Mouse (Mus musculus): ENCODE measurements around the gene Lpcat2.
"Not testable (repeated sequence)": the region's sequence is repeated elsewhere in the genome, so short reads cannot be mapped to it uniquely, and the experiment has no call there.

Gene Lpcat2

GRCm38 (mm10) chr8:92853188-92853983, 1.8 kb upstream of the Lpcat2 start:
- DNase-seq (ENCODE audit: low spot score in 2 of 2) = no peak

DNA sequence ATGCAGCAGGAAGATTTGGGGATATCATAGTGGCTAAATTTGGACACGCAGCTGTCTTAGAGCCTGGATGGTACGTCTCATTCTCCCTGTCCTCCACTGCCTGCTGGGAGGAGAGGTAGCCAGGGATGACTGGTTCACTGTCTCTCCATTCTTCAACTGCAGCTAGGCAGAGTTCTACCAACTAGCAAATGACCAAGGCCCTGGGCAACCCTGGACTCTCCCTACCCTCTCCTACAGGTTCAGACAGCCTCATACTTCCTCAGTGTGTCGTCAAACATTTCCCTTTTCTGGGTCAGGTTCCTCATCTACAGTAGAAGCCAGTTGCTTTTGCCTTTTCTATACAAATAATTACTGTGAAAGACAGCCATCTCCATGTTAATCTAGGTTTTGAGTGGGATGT, 466 bp upstream of the Lpcat2 start:
- no peak for DNase-seq (ENCODE audit: low spot score in 2 of 2)

- no peak for DNase-seq (ENCODE audit: low spot score in 2 of 2)
Measured at GRCm38 (mm10) chr8:92856273-92856986, 1.3 kb downstream of the Lpcat2 start.

GRCm38 (mm10) chr8:92858475-92859182, 3.5 kb downstream of the Lpcat2 start:
- DNase-seq (ENCODE audit: low spot score in 2 of 2) = no peak

GRCm38 (mm10) chr8:92861977-92862376, 6.8 kb downstream of the Lpcat2 start:
- no peak for DNase-seq (ENCODE audit: low spot score in 2 of 2)

DNA sequence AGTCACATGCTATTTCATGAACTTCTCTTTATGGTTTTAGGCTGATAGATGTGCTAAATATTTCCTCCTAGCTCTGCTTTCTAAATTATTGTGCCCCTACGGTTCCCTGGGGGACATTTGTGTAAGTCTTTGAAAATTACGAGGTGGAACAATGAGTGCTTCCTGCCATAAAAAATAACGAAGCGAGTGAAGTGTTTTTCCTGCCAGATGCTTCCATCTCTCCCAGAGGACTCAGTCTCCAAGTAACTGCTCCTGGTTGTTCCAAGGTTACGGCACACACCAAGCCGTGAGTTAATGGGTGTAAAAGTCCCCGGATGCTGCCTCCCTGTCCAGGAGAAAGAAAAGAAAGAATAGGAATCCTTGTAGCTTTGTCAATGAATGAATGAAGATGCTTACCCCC, 15.1 kb downstream of the Lpcat2 start:
- no peak for DNase-seq (ENCODE audit: low spot score in 2 of 2)

DNA sequence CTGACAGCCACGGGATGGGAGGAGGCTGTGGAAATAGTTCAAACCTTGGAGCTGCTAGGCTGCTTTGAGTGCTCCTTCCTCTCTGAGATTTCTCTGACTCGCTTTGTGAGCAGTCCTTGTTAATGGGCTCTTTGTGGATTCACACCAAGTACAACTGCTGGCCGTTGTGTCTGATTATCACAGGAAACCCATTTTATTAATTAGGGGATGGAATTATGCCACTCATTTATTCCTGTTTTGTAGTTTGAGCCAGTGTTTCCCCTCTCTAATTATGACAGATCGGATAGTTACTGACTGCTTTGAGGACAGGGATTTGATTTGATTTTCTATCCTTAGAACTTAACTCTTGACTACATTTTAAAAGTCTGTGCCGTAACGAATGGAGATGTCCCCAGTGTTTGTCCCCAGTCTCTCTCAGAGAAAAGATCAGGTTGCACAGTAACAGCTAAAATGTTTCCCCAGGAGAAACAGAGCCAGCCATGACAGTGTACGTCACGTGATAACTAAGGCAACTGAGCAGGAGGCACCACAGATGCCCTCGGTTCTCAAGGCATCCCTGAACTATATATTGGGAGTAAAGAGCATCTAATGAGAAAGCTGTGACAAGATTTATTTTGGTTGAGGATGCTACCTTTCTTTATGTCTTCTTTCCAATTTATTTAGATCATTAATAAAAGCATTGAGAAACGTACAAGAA, 17.1 kb downstream of the Lpcat2 start:
- no peak for DNase-seq (ENCODE audit: low spot score in 2 of 2)

GRCm38 (mm10) chr8:92875795-92876194, 20.7 kb downstream of the Lpcat2 start:
- no peak for DNase-seq (ENCODE audit: low spot score in 2 of 2)

DNA sequence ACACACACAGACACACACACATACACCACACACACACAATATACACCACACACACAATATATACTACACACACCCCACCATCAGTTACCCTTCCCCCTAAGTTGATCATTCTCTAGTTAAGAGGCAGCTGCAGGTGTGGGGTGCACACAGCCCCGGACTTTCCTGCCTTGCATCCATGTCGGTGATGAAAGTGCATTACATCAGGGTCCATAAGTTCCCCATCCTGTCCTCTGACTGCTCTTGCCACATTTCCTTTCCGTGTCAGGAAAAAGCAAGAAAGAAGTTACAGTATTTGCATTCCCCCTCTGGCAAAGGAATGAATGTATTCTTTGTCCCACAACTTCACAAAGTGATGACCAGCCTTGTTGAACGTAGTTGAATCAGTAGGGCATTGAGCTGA, 26.1 kb downstream of the Lpcat2 start:
- no peak for DNase-seq (ENCODE audit: low spot score in 2 of 2)

DNA sequence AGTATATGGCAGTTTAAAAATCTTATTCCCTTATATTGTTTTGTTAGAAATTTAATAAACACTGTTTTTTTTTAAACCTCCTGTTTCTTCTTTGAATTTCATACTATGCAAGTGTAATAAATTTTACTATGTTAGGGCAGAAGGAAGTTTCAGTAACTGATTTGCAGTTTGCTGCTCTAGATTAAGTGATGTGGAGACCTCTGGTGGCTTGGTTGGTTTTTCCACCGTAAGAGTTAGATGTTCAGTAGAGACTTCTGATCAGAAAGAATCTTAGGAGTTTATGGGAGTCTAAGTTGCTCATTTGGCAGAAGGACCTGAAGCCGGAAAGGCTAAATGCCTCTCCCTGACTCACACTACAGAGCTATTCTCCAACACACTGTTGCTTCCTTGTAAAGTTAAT, 28.6 kb downstream of the Lpcat2 start:
- no peak for DNase-seq (ENCODE audit: low spot score in 2 of 2)

DNA sequence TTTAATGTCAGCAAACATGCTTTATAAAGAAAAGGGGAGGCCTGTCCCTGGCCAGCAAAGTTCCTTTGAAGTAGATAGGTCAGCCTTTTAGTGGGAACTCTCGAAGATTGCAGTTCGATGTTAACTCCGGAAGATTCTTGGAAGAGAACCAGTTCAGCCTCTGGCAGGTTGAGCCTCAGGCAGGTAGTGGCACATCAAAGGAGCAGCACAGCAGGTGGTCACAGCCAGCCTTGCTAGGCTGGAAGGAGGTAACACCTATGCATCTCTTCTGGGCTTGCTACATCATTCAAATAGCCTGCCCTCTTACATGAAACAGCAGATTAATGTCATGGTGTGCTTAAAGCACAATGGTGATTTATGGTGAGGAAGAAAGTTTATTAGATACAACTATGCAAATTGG, 37.1 kb downstream of the Lpcat2 start:
- DNase-seq (ENCODE audit: low spot score in 2 of 2) = not testable (repeated sequence)

GRCm38 (mm10) chr8:92893870-92894269, 38.7 kb downstream of the Lpcat2 start:
- no peak for DNase-seq (ENCODE audit: low spot score in 2 of 2)

DNA sequence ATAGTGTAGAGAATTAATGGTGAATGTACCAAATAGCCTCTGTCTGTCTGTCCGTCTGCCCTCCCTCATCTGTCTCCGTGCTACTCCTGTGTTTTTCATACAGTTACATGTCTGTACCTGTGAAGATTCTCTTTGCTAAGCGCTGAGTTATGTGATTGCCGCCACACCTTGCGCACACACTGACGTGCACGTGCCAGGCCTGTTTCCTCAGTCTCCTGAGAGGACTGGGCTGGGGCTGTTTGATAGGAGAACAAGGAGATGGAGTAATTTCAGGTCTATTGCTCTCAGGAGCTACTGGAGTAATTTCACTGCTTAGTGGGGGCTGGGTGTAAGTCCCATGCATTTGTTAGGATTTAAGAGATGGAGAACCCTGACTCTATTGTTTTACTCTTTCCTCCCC, 39.9 kb downstream of the Lpcat2 start:
- no peak for DNase-seq (ENCODE audit: low spot score in 2 of 2)

- DNase-seq (ENCODE audit: low spot score in 2 of 2) = no peak
Measured at GRCm38 (mm10) chr8:92896056-92896455, 40.9 kb downstream of the Lpcat2 start.

GRCm38 (mm10) chr8:92896611-92897010, 41.5 kb downstream of the Lpcat2 start:
- DNase-seq (ENCODE audit: low spot score in 2 of 2) = no peak

- no peak for DNase-seq (ENCODE audit: low spot score in 2 of 2)
Measured at GRCm38 (mm10) chr8:92897794-92898193, 42.7 kb downstream of the Lpcat2 start.

GRCm38 (mm10) chr8:92899590-92899989, 44.5 kb downstream of the Lpcat2 start:
- no peak for DNase-seq (ENCODE audit: low spot score in 2 of 2)

DNA sequence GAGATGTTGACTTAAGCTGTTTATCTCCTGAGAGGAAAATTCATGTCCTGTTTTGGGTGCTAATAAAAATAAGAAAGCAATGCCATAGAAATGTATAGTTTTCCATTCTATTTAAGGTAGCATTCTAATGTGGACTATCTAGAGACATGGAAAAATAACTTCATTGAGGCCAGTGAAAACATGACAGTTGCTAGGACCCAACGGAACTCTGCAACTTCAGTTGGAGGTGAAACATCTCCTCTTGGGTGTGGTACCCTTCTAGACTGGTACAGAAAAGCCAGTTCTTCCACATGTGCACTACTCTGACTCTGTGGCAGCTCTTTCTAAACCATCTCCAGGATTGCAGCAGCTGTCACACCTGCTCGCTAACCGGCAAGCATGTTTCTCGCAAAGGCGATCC, 46.0 kb downstream of the Lpcat2 start, which contains the start of gene Capns2:
Capns2 (plus strand) TSS at position 301 of the 400 bp plus-strand sequence.
- no peak for DNase-seq (ENCODE audit: low spot score in 2 of 2)

- DNase-seq (ENCODE audit: low spot score in 2 of 2) = no peak
Measured at GRCm38 (mm10) chr8:92902981-92903380, 47.8 kb downstream of the Lpcat2 start.

- no peak for DNase-seq (ENCODE audit: low spot score in 2 of 2)
Measured at GRCm38 (mm10) chr8:92903488-92904135, 48.5 kb downstream of the Lpcat2 start.

- DNase-seq (ENCODE audit: low spot score in 2 of 2) = no peak
Measured at GRCm38 (mm10) chr8:92906553-92906952, 51.4 kb downstream of the Lpcat2 start.

All from frontal cortex, postnatal 10 days (tissue).